Mouse (Mus musculus) heart, embryonic 12.5 days (tissue): Measurements from ENCODE around the gene Gm9922. TPM values are rescaled to one million over a fixed set of nuclear protein-coding genes. Genes with fewer than 3 reads are reported as not detected.

Experiments used
- ATAC-seq: fragments of 200-750 bp; cut with Nextera tagmentation; 2 replicates; pipeline ENCODE4 v1.8.0; 2017; ENCODE audit warnings: moderate TSS enrichment, moderate library complexity; ENCODE audit not compliant: insufficient number of reproducible peaks, low FRiP score
- H3K27ac ChIP-seq: fragments of 300-500 bp; sonication (generic); 2 replicates; pipeline ENCODE4 v1.5.1; 2016; ENCODE audit warnings: mild to moderate bottlenecking, moderate library complexity; ENCODE audit not compliant: poor library complexity, severe bottlenecking
- H3K27me3 ChIP-seq: fragments of 300-500 bp; sonication (generic); replicated peaks from 2 replicates; pipeline ENCODE4 v1.6.1; 2016; ENCODE audit warnings: mild to moderate bottlenecking, moderate library complexity
- H3K36me3 ChIP-seq: fragments of 300-500 bp; sonication (generic); 2 replicates; pipeline ENCODE4 v1.6.1; 2016; ENCODE audit warnings: mild to moderate bottlenecking, moderate library complexity
- H3K4me1 ChIP-seq: fragments of 300-500 bp; sonication (generic); replicated peaks from 2 replicates; pipeline ENCODE4 v1.6.1; 2016; ENCODE audit warnings: mild to moderate bottlenecking
- H3K4me2 ChIP-seq: fragments of 300-500 bp; sonication (generic); 2 replicates; pipeline ENCODE4 v1.6.1; 2016; ENCODE audit warnings: mild to moderate bottlenecking, moderate library complexity
- H3K4me3 ChIP-seq: fragments of 300-500 bp; sonication (generic); 2 replicates; pipeline ENCODE4 v1.5.1; 2016; ENCODE audit warnings: mild to moderate bottlenecking
- H3K9ac ChIP-seq: fragments of 300-500 bp; sonication (generic); 2 replicates; pipeline ENCODE4 v1.6.1; 2016; ENCODE audit warnings: mild to moderate bottlenecking, moderate library complexity
- H3K9me3 ChIP-seq: fragments of 300-500 bp; sonication (generic); replicated peaks from 2 replicates; pipeline ENCODE4 v1.6.1; 2016; ENCODE audit warnings: mild to moderate bottlenecking, moderate library complexity
- WGBS: fragments of 180-500 bp; shearing (Covaris S2); methylation state at CpG from one replicate; pipeline ENCODE4 v1.1.7; 2016; 5-methylcytosine and 5-hydroxymethylcytosine counted together
- polyA plus RNA-seq: library from polyadenylated mRNA; unstranded; fragments of >200 nt; fragmentation: Nextera tagmentation; extraction: Ambion mirVana; gene quantifications from 2 replicates; pipeline ENCODE4 v1.2.1, GENCODE M21; 2016

Gm9922 gene
- 3.8 and 3.9 TPM in 2 replicates for polyA plus RNA-seq

- H3K36me3 ChIP-seq = no peaks in the 10 kb centered on the region
- H3K9me3 ChIP-seq = no peaks in the 10 kb centered on the region
- under 1% methylated on average over 51 of the region's 51 CpGs for WGBS
- peak within 1 kb of the TSS; percentile 63 for H3K4me3 ChIP-seq
- H3K4me1 ChIP-seq = peaks cover 21% of the 10 kb centered on the region
- peaks cover 5% of the 10 kb centered on the region; the same call in 1 of the 2 replicates for H3K27me3 ChIP-seq
- H3K4me2 ChIP-seq = peak within 1 kb of the TSS; percentile 98
- H3K9ac ChIP-seq = peak within 1 kb of the TSS; percentile 87
- peak; percentile 87 for ATAC-seq
- H3K27ac ChIP-seq = no peak within 1 kb of the TSS
Observed at GRCm38 (mm10) chr14:101729237-101729971, at the start of gene Gm9922, which contains the start of gene Lmo7. Gm9922 (minus strand) TSS chr14:101729814. Lmo7 (plus strand) TSS chr14:101729957.

- Histone ChIP-seq H3K27me3 (no peaks in the 10 kb centered on the region), H3K36me3 (no peaks in the 10 kb centered on the region), H3K4me1 (0 out of 2 replicates have a peak, but pooled peaks cover 2% of the 10 kb centered on the region), H3K4me3 (no peak overlapping the region), H3K9ac (no peak overlapping the region), H3K9me3 (no peaks in the 10 kb centered on the region), H3K27ac (no peak overlapping the region), H3K4me2 (no peak overlapping the region)
- 90% methylated on average over 3 of the region's 3 CpGs for WGBS
- no peak for ATAC-seq
Observed at GRCm38 (mm10) chr14:101778426-101778825, 48.8 kb upstream of the Gm9922 start.

GRCm38 (mm10) chr14:101777129-101777493, 47.5 kb upstream of the Gm9922 start:
- no peak for ATAC-seq
- no peak overlapping the region for H3K4me3 ChIP-seq
- 0 out of 2 replicates have a peak, but pooled peaks cover 2% of the 10 kb centered on the region for H3K4me1 ChIP-seq

GRCm38 (mm10) chr14:101776296-101777128, 46.9 kb upstream of the Gm9922 start:
- no peak overlapping the region for H3K9ac ChIP-seq
- H3K36me3 ChIP-seq = no peaks in the 10 kb centered on the region
- no peak overlapping the region for H3K4me3 ChIP-seq
- H3K27ac ChIP-seq = no peak overlapping the region
- whole genome bisulfite sequencing = 20% methylated on average over 4 of the region's 4 CpGs
- no peak overlapping the region for H3K4me2 ChIP-seq
- H3K4me1 ChIP-seq = 0 out of 2 replicates have a peak, but pooled peaks cover 2% of the 10 kb centered on the region
- no peaks in the 10 kb centered on the region for H3K9me3 ChIP-seq
- ATAC-seq = no peak
- no peaks in the 10 kb centered on the region for H3K27me3 ChIP-seq

More at GRCm38 (mm10) chr14:101777129-101777493, 47.5 kb upstream of the Gm9922 start:
- no peak overlapping the region for H3K9ac ChIP-seq
- H3K27ac ChIP-seq = no peak overlapping the region
- no peak overlapping the region for H3K4me2 ChIP-seq
- H3K9me3 ChIP-seq = no peaks in the 10 kb centered on the region
- 56% methylated on average over 3 of the region's 3 CpGs for WGBS
- no peaks in the 10 kb centered on the region for H3K36me3 ChIP-seq
- no peaks in the 10 kb centered on the region for H3K27me3 ChIP-seq

- Histone ChIP-seq H3K9ac (no peak overlapping the region), H3K36me3 (no peaks in the 10 kb centered on the region), H3K9me3 (no peaks in the 10 kb centered on the region), H3K4me1 (0 out of 2 replicates have a peak, but pooled peaks cover 2% of the 10 kb centered on the region), H3K27ac (no peak overlapping the region), H3K4me2 (no peak overlapping the region), H3K27me3 (no peaks in the 10 kb centered on the region), H3K4me3 (no peak overlapping the region)
- no peak for ATAC-seq
- 38% methylated on average over 4 of the region's 4 CpGs for WGBS
Observed at GRCm38 (mm10) chr14:101774631-101775030, 45.0 kb upstream of the Gm9922 start.

GRCm38 (mm10) chr14:101771756-101772155, 42.1 kb upstream of the Gm9922 start:
- H3K4me3 ChIP-seq = no peak overlapping the region
- no peaks in the 10 kb centered on the region for H3K27me3 ChIP-seq
- no peaks in the 10 kb centered on the region for H3K36me3 ChIP-seq
- H3K9ac ChIP-seq = no peak overlapping the region
- no peaks in the 10 kb centered on the region for H3K9me3 ChIP-seq
- no peak for ATAC-seq
- H3K27ac ChIP-seq = no peak overlapping the region
- no peak overlapping the region for H3K4me2 ChIP-seq
- 88% methylated on average over 6 of the region's 6 CpGs for WGBS
- 0 out of 2 replicates have a peak, but pooled peaks cover 2% of the 10 kb centered on the region for H3K4me1 ChIP-seq

GRCm38 (mm10) chr14:101771336-101771735, 41.7 kb upstream of the Gm9922 start:
- H3K9ac ChIP-seq = no peak overlapping the region
- H3K4me2 ChIP-seq = no peak overlapping the region
- 79% methylated on average over 5 of the region's 5 CpGs for WGBS
- H3K9me3 ChIP-seq = no peaks in the 10 kb centered on the region
- H3K27me3 ChIP-seq = no peaks in the 10 kb centered on the region
- H3K27ac ChIP-seq = no peak overlapping the region
- no peak for ATAC-seq
- no peaks in the 10 kb centered on the region for H3K4me1 ChIP-seq
- H3K4me3 ChIP-seq = no peak overlapping the region
- H3K36me3 ChIP-seq = no peaks in the 10 kb centered on the region

GRCm38 (mm10) chr14:101763762-101764295, 34.2 kb upstream of the Gm9922 start:
- Histone ChIP-seq H3K27ac (no peak overlapping the region), H3K27me3 (no peaks in the 10 kb centered on the region), H3K36me3 (no peaks in the 10 kb centered on the region), H3K9me3 (no peaks in the 10 kb centered on the region), H3K4me2 (no peak overlapping the region), H3K4me1 (no peaks in the 10 kb centered on the region), H3K4me3 (no peak overlapping the region), H3K9ac (no peak overlapping the region)
- no peak for ATAC-seq
- WGBS = 32% methylated on average over 3 of the region's 3 CpGs

- Histone ChIP-seq H3K27ac (no peak overlapping the region), H3K4me2 (no peak overlapping the region), H3K9ac (no peak overlapping the region), H3K36me3 (no peaks in the 10 kb centered on the region), H3K4me1 (no peaks in the 10 kb centered on the region), H3K9me3 (no peaks in the 10 kb centered on the region), H3K27me3 (no peaks in the 10 kb centered on the region), H3K4me3 (no peak overlapping the region)
- WGBS = 67% methylated on average over 1 of the region's 1 CpGs
- no peak for ATAC-seq
Observed at GRCm38 (mm10) chr14:101762267-101762666, 32.7 kb upstream of the Gm9922 start.

- Histone ChIP-seq H3K4me1 (no peaks in the 10 kb centered on the region), H3K9me3 (no peaks in the 10 kb centered on the region), H3K27me3 (no peaks in the 10 kb centered on the region), H3K27ac (no peak overlapping the region), H3K4me3 (no peak overlapping the region), H3K36me3 (no peaks in the 10 kb centered on the region), H3K9ac (no peak overlapping the region), H3K4me2 (no peak overlapping the region)
- 40% methylated on average over 4 of the region's 4 CpGs for WGBS
- no peak for ATAC-seq
Observed at GRCm38 (mm10) chr14:101755425-101755824, 25.8 kb upstream of the Gm9922 start.

GRCm38 (mm10) chr14:101750910-101751309, 21.3 kb upstream of the Gm9922 start:
- Histone ChIP-seq H3K9me3 (no peaks in the 10 kb centered on the region), H3K9ac (no peak overlapping the region), H3K27me3 (no peaks in the 10 kb centered on the region), H3K4me1 (no peaks in the 10 kb centered on the region), H3K4me2 (no peak overlapping the region), H3K4me3 (no peak overlapping the region), H3K27ac (no peak overlapping the region), H3K36me3 (no peaks in the 10 kb centered on the region)
- ATAC-seq = no peak
- WGBS = 78% methylated on average over 4 of the region's 4 CpGs
